Mouse (Mus musculus): ENCODE results near the gene Cd200r3.

DNA sequence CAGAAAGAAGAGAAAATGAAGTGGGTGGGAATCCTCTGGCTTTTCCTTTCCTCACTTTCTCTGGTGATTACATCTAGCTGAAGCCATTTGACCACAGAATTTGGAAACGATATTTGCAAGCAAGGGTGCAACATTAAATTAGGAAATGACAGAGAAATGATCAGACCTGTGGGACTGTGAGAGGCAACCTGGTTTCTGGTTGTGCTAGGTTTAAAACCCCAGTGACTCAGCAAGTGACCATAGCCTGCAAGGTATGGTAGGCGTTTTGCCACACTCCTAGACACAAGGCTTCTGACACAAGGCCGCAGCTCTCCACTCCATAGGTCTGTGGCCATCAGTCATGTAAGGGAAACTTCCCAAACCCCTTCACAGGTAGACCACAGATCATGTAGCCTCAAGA lies 41.4 kb downstream of the Cd200r3 start:
- TF ChIP-seq CTCF (IDR thresholded peaks at IDR 0.05; ENCODE audit: borderline replicate concordance, control insufficient read depth, extremely low read depth, insufficient read depth, low read length, poor library complexity) (no peak), POLR2A (IDR thresholded peaks at IDR 0.05; ENCODE audit: control insufficient read depth, extremely low read depth, insufficient read depth, low read length, poor library complexity) (no peak)
